Mouse (Mus musculus): Measurements from ENCODE around the gene Pfas.
A peak's percentile ranks its signal among the peaks of the same experiment; 100 is the strongest.
"Not testable (repeated sequence)": the region's sequence is repeated elsewhere in the genome, so short reads cannot be mapped to it uniquely, and the experiment has no call there.

Gene Pfas

DNA sequence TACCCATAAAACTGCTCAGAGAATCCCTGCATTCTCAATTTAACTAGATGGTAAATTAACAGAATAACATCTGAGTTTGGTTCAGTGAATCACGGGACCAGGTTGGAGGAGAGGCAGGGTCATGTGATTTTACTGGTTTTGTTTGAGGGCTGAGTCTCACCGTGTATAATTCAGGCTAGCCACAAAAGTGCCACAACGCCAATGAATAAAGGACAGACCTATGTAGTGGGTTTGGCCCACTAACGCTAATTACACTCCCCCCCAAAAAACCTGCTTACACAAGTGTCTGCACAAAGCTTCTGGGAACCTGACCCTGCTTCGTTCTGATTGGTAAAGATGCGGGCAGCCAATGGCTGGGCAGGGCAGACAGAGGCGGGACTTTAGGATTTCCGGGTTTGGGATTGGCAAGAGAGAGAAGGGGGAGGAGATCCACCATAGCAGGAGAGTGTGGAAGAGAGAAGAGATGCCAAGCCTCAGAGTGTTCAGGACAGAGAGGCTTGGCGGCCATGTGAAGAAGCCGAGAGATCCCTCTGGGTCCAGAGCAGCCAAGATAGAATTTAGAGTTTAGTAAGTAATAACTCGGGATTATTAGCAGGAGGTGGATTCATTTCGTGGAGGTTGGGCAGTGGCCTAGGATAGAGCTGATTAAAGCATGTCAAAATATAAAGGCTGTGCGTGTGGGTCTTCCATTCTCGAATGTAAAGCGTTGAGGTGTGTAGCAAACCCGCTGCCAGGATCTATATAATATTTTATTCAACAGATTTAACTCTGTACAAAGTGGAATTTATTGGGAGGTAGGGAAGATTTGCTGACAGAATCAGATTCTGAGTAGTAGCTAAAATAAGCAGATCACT, 68.6 kb downstream of the Pfas start:
- peak; percentile 94 for DNase-seq (ENCODE audit: low spot score)

DNA sequence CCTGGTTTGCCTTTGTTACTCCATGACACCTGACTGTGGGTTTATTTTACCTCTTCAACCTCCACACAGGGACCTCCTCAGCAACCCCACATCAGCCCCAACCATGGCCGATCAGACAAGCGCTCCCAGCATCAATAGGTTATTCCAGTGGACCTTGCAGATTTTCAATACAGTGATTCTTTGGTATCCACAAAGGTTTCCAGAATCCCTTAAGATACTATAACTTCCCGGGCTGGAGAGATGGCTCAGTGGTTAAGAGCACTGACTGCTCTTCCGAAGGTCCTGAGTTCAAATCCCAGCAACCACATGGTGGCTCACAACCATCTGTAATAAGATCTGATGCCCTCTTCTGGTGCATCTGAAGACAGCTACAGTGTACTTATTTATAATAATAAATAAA, 71.3 kb downstream of the Pfas start:
- not testable (repeated sequence) for DNase-seq (ENCODE audit: low spot score)

All from lung, postnatal 25 days (tissue).